Mouse (Mus musculus) embryo, embryonic 11.5 days (tissue): ENCODE measurements at regions not wholly inside any gene's neighbourhood (a gene's known extent, or its start where the extent isn't known, plus 50 kb on each side); places are given as distances from the start of the nearest gene placed in this dataset.
A peak's percentile ranks its signal among the peaks of the same experiment; 100 is the strongest.

Experiments
- DNase-seq: peaks from one replicate; pipeline ENCODE4 v3.0.0-alpha.2; 2012; ENCODE audit warnings: low read depth, low spot score

DNA sequence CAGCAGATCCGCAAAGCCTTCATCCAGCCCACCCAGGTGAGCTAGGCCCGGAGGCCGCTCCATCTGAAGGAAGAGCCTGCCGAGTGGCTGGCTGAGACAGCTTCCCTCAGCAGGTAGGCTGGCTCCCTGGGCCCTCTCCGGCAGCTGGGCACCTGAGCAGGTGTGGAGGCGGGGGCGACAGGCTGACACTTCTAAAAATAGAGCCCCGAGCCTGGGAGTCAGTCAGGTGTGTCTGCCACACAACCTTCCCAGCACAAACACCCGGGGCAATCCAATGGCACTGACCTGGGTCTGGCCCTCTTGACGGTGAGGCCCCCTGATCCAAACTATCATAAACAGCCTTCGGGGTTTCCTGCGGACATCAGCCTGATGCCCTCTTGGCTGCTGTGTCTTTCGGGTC is 58.5 kb downstream of the Zfp36l2 start:
- no peak for DNase-seq

DNA sequence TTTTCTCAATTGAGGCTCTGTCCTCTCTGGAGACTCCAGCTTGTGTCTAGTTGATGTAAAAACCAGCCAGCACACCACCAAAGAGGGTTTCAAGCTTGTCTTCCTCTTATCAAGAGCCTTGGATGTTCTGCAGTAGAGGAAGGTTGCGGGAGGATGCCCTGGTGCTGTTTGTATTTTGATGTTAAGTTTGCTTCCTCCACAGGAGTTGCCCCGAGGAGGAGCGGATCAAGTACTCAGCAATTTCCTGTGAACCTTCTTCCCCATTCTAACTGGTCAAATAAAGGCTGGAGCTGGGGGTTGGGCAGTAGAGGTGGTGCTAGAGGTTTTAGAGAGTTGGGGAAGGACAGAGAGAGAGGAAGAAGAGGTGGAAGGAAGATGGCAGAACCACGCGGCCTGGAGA is 59.5 kb downstream of the Zfp36l2 start:
- no peak for DNase-seq

- DNase-seq, result no peak
These were observed 61.6 kb downstream of the Zfp36l2 start for GRCm38 (mm10) chr17:84126168-84126567.

GRCm38 (mm10) chr17:84123161-84123560 is 64.6 kb downstream of the Zfp36l2 start:
- DNase-seq, result no peak

GRCm38 (mm10) chr17:84122486-84123131 is 65.1 kb downstream of the Zfp36l2 start:
- no peak for DNase-seq

- DNase-seq, result no peak
These were observed 66.5 kb downstream of the Zfp36l2 start for GRCm38 (mm10) chr17:84121291-84121690.

- DNase-seq, result no peak
These were observed 68.3 kb downstream of the Zfp36l2 start for GRCm38 (mm10) chr17:84119221-84120017.

GRCm38 (mm10) chr17:84118781-84119180 is 69.0 kb downstream of the Zfp36l2 start:
- DNase-seq, result no peak

GRCm38 (mm10) chr17:84118271-84118670 is 69.5 kb downstream of the Zfp36l2 start:
- no peak for DNase-seq

GRCm38 (mm10) chr17:84117756-84118155 is 70.0 kb downstream of the Zfp36l2 start:
- DNase-seq, result no peak

DNA sequence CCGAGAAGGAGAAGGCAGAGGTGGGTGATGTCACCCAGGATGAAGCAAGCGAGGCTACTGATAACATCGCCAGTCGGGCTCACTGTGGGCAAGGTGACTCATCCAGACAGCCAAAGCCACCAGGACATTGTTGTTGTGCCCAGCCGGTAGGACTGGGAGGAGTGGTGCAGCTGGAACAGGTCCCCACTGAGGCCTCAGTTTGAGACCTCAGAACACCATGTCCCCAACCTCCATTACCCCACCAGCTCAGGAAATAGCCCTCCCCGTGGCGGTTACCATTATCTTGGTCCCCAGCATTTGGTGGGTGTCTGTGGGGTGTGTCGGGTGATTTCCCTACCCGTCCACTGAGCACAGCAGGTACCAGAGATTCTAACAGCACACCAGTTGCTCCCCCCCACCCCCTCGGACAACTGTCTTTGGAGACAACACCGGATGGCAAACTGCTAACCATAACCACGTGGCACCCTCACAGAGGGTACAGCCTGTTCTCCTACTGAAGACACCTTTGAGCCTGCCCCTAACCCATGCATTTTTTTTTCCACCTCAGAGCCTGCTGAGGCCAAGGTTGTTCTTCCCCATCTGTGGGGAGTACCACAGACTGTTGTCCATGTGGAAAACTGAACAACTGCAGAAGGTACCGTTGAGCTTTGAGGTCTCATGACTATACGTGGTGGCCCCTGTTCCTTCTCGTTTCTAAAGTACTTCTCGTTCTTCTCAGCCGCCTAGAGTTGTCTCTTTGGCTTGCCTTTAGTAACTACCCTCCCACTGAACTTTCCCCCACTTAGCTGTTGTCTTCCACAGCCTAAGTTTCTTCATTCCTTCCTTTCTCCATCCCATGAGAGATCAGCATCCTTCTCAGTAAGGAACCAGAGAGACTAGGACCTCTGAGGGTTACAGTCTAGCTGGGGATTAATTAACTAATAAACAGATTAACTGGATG is 71.1 kb downstream of the Zfp36l2 start:
- DNase-seq, result no peak

GRCm38 (mm10) chr17:84115957-84116339 is 71.8 kb downstream of the Zfp36l2 start:
- DNase-seq, result no peak

DNA sequence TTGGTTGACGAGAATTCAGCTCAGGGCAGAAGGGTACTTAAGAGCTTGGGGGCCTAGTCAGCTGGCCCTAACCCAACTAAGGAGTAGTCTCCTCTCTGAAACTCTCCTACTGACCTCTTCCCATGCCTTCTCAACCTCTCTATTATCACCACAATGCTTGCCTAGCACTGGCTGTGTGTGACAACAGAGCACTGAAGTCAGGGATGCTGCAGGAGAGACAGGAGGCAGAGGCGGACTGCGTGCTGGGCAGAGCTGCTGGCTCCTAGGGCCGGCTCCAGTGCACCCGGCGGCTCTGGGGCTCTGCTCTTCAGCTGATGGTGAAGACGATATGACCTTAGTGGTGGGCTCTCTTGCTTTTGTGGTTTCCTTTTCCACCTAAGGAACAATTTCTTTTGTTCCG is 72.6 kb downstream of the Zfp36l2 start:
- no peak for DNase-seq

- DNase-seq, result no peak
These were observed 73.3 kb downstream of the Zfp36l2 start for GRCm38 (mm10) chr17:84114279-84114994.

GRCm38 (mm10) chr17:84113608-84114278 is 74.0 kb downstream of the Zfp36l2 start:
- DNase-seq, result peak; percentile 59

DNA sequence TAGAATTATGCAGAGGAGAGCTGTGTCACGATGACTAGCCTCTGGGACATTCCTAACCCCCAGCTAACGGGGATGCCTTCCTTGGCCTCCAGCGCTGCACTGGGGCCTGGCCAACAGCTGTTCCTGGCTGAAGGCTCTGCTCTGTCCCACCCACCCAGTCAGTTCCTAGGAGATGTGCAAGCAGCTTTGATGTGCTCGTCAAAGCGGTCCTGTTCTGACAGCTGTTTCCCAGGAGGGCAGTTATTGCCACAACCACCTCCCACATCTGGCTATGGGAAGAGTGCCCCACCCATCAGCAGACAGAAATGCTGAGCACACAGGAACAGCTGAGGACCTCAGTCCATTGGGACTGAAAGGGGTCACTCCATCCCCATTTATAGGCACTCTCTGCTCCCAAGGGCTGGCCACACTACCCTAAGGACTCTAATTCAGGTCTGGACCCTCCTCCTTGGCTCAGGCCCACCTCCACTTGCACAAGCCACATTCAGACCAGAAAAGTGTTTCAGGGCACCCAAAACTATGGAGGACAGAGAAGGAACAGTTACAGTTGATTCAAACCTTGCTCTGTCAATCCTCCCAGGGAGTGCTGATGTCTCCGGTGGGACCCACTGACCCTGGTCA is 75.2 kb downstream of the Zfp36l2 start:
- DNase-seq, result no peak

DNA sequence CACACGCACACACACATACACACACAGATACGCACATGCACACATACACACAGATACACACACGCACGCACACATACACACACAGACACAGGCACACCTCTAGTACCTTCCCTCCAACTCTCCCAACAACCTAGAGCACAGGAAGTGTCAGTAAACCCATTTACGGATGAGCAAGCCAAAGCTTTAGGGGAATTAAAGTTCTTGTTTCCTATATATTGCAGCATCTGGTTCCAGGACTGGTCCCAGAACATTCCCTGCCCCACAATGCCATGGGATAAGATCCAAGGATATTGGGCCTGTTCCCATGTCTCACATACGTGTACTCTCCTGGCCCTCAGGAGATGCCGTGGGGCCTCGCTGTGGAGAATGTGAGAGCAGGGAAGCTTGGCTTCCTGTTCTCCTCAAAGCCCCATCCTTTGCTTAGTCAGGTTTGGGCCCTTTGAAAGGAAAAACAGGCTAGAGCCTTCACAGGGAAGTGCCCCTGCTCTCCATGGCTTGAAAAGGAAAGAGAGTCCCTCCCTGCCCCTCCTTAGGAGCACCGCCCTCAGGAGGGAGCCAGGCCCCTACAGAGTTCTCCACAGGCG is 75.9 kb downstream of the Zfp36l2 start:
- no peak for DNase-seq

DNA sequence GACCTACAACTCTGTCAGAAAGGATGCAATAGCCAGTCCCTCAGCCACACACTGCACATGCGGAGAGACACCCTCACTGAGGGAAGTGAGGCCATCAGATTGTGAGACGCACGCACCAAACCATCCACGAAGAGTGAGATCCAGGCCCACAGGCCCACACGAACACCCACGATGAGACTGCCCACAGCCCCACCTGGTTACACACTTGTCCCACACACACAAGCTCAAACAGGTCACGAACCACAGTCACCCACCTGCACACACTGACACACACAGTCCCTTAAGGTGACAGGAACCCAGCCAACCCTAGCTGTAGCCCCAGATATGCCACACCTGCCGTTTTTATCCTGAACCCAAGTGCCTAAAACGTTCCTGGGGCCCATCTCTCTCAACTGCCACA is 76.8 kb downstream of the Zfp36l2 start:
- no peak for DNase-seq

DNA sequence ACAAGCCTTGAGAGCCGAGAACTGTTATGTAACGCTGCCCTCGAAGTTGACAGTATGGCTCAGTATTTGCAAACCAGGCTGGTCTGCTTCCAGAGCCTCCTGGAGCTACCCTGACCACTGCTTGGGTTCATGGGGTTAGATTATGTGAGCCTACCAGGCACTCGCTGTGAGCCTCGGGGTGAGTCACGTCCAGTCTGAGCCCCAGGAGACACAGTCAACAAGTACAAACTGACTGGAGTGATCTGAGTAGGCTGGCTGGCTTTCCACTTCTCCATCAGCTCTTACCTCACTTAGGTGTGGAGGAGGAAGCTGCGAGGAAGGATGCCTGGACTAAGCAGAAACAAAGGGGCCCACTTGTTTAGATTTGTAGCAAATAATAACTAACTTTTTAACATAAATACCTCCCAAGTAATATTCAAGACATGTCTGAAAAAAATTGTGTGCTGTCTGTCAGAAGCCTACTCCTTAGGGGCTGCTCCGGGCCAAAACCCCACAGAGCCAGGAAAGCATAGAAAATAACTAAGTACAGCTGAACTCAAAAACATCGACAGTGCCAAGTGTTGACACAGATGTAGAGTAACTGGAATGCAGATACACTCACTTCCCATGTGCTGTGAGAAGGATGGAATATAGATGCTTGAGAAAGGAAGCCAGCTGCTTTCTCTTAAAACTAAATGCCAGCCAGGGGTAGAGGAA is 77.6 kb downstream of the Zfp36l2 start:
- DNase-seq, result no peak
